Mouse (Mus musculus) kidney, embryonic 15.5 days (tissue): ENCODE data around the gene Dpyd. TPM values are rescaled to one million over a fixed set of nuclear protein-coding genes. Genes with fewer than 3 reads are reported as not detected.
A peak's percentile ranks its signal among the peaks of the same experiment; 100 is the strongest.

Experiments
- ATAC-seq: fragments of 200-750 bp; cut with Nextera tagmentation; replicated peaks from 2 replicates; pipeline ENCODE4 v1.8.0; 2017; ENCODE audit warnings: moderate TSS enrichment; ENCODE audit not compliant: low FRiP score
- H3K27ac ChIP-seq: fragments of 300-500 bp; sonication (generic); 2 replicates; pipeline ENCODE4 v1.5.1; 2015; ENCODE audit warnings: mild to moderate bottlenecking, inconsistent platforms
- H3K27me3 ChIP-seq: fragments of 300-500 bp; sonication (generic); 2 replicates; pipeline ENCODE4 v1.6.1; 2015; ENCODE audit warnings: inconsistent platforms
- H3K36me3 ChIP-seq: fragments of 300-500 bp; sonication (generic); 2 replicates; pipeline ENCODE4 v1.6.1; 2015; ENCODE audit warnings: inconsistent platforms
- H3K4me1 ChIP-seq: fragments of 300-500 bp; sonication (generic); 2 replicates; pipeline ENCODE4 v1.6.1; 2015; ENCODE audit warnings: inconsistent platforms
- H3K4me2 ChIP-seq: fragments of 300-500 bp; sonication (generic); 2 replicates; pipeline ENCODE4 v1.6.1; 2015; ENCODE audit warnings: moderate library complexity, mild to moderate bottlenecking, inconsistent platforms
- H3K4me3 ChIP-seq: fragments of 300-500 bp; sonication (generic); replicated peaks from 2 replicates; pipeline ENCODE4 v1.5.1; 2015; ENCODE audit warnings: mild to moderate bottlenecking, inconsistent platforms
- H3K9ac ChIP-seq: fragments of 300-500 bp; sonication (generic); 2 replicates; pipeline ENCODE4 v1.6.1; 2015; ENCODE audit warnings: mild to moderate bottlenecking, inconsistent platforms
- H3K9me3 ChIP-seq: fragments of 300-500 bp; sonication (generic); replicated peaks from 2 replicates; pipeline ENCODE4 v1.6.1; 2016; ENCODE audit warnings: inconsistent platforms
- WGBS: fragments of 180-500 bp; shearing (Covaris S2); methylation state at CpG from one replicate; pipeline ENCODE4 v1.1.7; 2015; ENCODE audit warnings: mixed read lengths; 5-methylcytosine and 5-hydroxymethylcytosine counted together
- polyA plus RNA-seq: library from polyadenylated mRNA; unstranded; fragments of >200 nt; fragmentation: Nextera tagmentation; extraction: Ambion mirVana; gene quantifications from 2 replicates; pipeline ENCODE4 v1.2.1, GENCODE M21; 2015

Dpyd gene
- polyA plus RNA-seq, 1 experiment from 2014 or later = 5.6 TPM

DNA sequence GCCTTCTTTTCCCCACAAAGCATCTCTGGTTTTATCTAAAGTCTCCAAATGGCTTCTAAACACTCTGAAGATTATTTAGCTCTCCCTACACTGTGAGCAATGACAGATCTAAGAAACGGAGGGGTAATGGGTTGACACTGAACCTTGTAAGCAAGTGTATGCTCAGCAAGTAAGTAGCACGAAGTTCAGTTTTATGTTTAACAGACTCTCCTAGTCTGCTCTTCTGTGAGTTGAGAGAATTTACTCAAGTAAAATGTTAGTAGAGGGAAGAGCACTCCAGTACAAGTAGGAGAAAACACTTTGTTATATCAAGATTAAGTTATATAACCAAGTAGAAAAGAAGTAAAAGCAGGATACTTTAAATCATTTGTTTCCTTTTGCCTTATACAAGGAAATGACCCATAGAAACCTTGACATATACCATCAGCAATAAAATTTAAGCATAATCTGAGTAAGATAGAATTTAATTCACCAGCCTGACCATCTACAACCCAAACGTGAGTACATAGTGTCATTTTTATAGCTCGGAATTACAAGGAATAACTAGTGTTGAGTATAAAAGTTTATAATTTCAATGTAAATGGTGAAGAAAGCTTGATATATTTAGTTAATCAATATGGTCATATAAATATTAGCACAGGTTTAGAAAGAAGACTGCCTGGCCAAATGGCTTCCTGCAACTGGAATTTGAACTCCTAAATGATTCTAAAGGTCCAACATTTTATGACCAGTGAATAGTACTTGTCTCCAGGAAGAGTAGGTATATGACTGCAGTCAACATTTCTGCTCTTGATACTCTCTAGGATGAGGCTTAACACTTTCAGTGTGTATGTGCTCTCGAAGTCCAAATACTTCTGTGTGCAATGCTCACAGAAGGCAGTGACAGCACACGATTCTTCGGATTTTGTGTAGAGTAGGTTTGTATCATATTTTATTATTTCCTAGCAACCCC, 40.0 kb downstream of the Dpyd start:
- no peaks in the 10 kb centered on the region for H3K36me3 ChIP-seq
- H3K9ac ChIP-seq = no peak overlapping the region
- WGBS = 87% methylated on average over 7 of the region's 7 CpGs
- H3K4me2 ChIP-seq = no peak overlapping the region
- no peak overlapping the region for H3K4me3 ChIP-seq
- H3K4me1 ChIP-seq = no peaks in the 10 kb centered on the region
- H3K27me3 ChIP-seq = no peaks in the 10 kb centered on the region
- H3K9me3 ChIP-seq = no peaks in the 10 kb centered on the region
- no peak overlapping the region for H3K27ac ChIP-seq
- no peak for ATAC-seq

GRCm38 (mm10) chr3:118608708-118609107, 46.8 kb downstream of the Dpyd start:
- Histone ChIP-seq H3K9me3 (no peaks in the 10 kb centered on the region), H3K9ac (no peak overlapping the region), H3K4me1 (no peaks in the 10 kb centered on the region), H3K36me3 (no peaks in the 10 kb centered on the region), H3K4me3 (no peak overlapping the region), H3K27ac (no peak overlapping the region), H3K27me3 (no peaks in the 10 kb centered on the region), H3K4me2 (no peak overlapping the region)
- ATAC-seq = no peak
- WGBS = 81% methylated on average over 4 of the region's 4 CpGs

DNA sequence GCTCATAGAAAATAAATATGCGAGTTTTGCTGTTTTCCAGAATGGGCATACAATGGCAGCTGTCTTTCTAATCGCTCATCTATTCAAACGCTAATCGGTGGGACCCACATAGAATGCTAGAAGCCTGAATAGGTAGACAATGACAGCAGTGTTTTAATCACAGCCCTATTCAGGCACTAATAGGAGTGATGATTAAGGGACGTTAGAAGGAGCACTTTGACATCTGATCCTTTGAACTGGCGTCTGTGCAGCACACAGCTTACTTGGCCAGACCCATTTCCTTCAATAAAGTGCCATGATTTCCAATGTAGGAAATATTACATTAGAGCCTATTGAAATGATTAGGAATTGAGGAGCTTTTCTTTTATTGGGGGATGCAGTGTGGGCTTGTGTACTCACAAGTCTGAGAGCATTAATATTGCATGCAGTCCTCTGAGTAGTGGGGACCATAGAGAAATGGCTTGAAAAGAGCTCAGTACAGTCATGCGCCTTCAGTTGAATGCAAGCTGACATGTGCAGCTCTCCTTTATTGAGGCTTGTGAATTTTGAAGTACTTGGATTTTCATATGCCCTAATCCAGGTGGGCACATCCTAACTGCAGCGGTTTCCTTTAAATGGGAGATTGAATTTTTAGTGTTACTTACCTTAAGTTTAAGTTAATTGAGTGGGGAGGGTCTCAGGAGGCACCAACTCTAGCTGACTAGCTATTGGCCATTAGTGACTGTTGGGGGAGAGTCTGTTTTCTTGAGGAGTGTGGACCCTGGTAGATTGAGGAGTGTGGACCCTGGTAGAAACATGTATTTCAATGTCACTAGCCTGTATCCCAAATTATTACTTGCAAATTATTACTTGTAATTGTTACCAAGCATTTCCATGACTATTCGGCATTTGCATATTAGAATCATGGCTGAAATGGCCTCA, 64.8 kb downstream of the Dpyd start:
- Histone ChIP-seq H3K4me1 (no peaks in the 10 kb centered on the region), H3K4me3 (no peak overlapping the region), H3K27me3 (no peaks in the 10 kb centered on the region), H3K9ac (no peak overlapping the region), H3K36me3 (no peaks in the 10 kb centered on the region), H3K27ac (no peak overlapping the region), H3K9me3 (no peaks in the 10 kb centered on the region), H3K4me2 (no peak overlapping the region)
- WGBS = 61% methylated on average over 9 of the region's 9 CpGs
- no peak for ATAC-seq

- Histone ChIP-seq H3K27ac (no peak overlapping the region), H3K27me3 (no peaks in the 10 kb centered on the region), H3K4me1 (no peaks in the 10 kb centered on the region), H3K36me3 (no peaks in the 10 kb centered on the region), H3K4me2 (no peak overlapping the region), H3K9ac (no peak overlapping the region), H3K4me3 (no peak overlapping the region), H3K9me3 (no peaks in the 10 kb centered on the region)
- ATAC-seq = no peak
- WGBS = 87% methylated on average over 1 of the region's 1 CpGs
Observed at GRCm38 (mm10) chr3:118629737-118630136, 67.8 kb downstream of the Dpyd start.

- Histone ChIP-seq H3K27me3 (no peaks in the 10 kb centered on the region), H3K27ac (no peak overlapping the region), H3K36me3 (no peaks in the 10 kb centered on the region), H3K4me2 (no peak overlapping the region), H3K9me3 (no peaks in the 10 kb centered on the region), H3K9ac (no peak overlapping the region), H3K4me1 (no peaks in the 10 kb centered on the region), H3K4me3 (no peak overlapping the region)
- 89% methylated on average over 10 of the region's 10 CpGs for WGBS
- ATAC-seq = no peak
Observed at GRCm38 (mm10) chr3:118646024-118646570, 84.2 kb downstream of the Dpyd start.

- Histone ChIP-seq H3K9me3 (no peaks in the 10 kb centered on the region), H3K27me3 (no peaks in the 10 kb centered on the region), H3K4me2 (no peak overlapping the region), H3K36me3 (no peaks in the 10 kb centered on the region), H3K4me3 (no peak overlapping the region), H3K27ac (no peak overlapping the region), H3K4me1 (no peaks in the 10 kb centered on the region), H3K9ac (no peak overlapping the region)
- peak; percentile 69 for ATAC-seq
- 27% methylated on average over 5 of the region's 5 CpGs for WGBS
Observed at GRCm38 (mm10) chr3:118663987-118664692, 102.2 kb downstream of the Dpyd start.

DNA sequence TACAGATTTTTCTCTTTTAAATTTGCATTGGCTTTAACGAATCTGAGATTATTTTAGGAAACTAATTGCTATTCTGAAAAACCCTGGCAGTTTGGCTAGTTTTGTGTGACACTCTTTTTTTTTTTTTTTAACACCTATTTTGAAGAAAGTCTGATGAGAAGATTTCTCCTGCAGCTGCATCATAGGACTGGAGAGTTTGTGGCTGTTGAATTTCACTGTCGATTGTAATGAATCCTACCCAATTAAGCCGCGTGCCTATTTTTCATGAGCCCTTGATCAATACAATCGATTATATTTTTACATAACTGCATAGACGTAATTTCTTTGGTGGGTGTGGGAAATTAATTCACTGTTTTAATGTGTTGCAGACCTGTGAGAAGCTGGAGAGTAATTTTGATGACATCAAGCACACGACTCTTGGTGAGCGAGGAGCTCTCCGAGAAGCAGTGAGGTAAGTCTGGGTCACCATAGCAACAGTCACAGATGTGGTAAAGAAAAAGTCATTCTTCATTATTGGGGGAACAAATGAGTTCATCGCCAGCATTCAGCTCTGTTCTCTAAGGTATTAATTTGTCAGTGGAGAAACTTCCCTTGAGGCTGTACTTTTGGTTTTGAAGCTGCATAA, 112.3 kb downstream of the Dpyd start:
- no peaks in the 10 kb centered on the region for H3K27me3 ChIP-seq
- no peaks in the 10 kb centered on the region for H3K4me1 ChIP-seq
- 0 out of 2 replicates have a peak, but pooled peaks have one; percentile 18 for ATAC-seq
- H3K9me3 ChIP-seq = no peaks in the 10 kb centered on the region
- no peak overlapping the region for H3K4me3 ChIP-seq
- no peaks in the 10 kb centered on the region for H3K36me3 ChIP-seq
- H3K4me2 ChIP-seq = no peak overlapping the region
- 65% methylated on average over 10 of the region's 10 CpGs for WGBS
- no peak overlapping the region for H3K9ac ChIP-seq
- H3K27ac ChIP-seq = no peak overlapping the region

DNA sequence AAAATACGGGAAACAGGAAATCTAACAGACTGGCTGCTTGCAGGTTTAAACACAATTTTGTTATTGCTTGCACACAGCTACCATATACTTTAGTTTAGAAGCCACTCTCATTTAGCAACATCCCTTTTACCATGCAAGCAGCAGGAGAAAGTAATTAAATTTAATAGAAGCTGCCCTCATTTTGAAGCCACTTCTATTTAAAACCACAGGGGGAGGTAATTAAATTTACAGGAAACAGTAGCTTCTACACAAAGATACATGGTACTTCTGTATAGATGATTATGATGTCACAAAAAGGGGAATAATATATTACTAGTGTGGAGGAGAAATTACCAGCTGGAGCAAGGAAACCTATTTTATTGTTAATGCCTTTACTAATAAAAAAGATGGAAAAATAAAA, 113.5 kb downstream of the Dpyd start:
- H3K27ac ChIP-seq = no peak overlapping the region
- no peaks in the 10 kb centered on the region for H3K36me3 ChIP-seq
- H3K9me3 ChIP-seq = no peaks in the 10 kb centered on the region
- ATAC-seq = no peak
- no peak overlapping the region for H3K4me2 ChIP-seq
- 31% methylated on average over 1 of the region's 1 CpGs for WGBS
- H3K27me3 ChIP-seq = no peaks in the 10 kb centered on the region
- no peaks in the 10 kb centered on the region for H3K4me1 ChIP-seq
- no peak overlapping the region for H3K4me3 ChIP-seq
- H3K9ac ChIP-seq = no peak overlapping the region

GRCm38 (mm10) chr3:118676052-118676777, 114.3 kb downstream of the Dpyd start:
- no peaks in the 10 kb centered on the region for H3K4me1 ChIP-seq
- ATAC-seq = no peak
- H3K27me3 ChIP-seq = no peaks in the 10 kb centered on the region
- 61% methylated on average over 7 of the region's 7 CpGs for WGBS
- H3K9me3 ChIP-seq = no peaks in the 10 kb centered on the region
- H3K4me3 ChIP-seq = no peak overlapping the region
- H3K36me3 ChIP-seq = no peaks in the 10 kb centered on the region
- no peak overlapping the region for H3K9ac ChIP-seq
- no peak overlapping the region for H3K27ac ChIP-seq
- H3K4me2 ChIP-seq = no peak overlapping the region

GRCm38 (mm10) chr3:118680803-118681202, 118.9 kb downstream of the Dpyd start:
- Histone ChIP-seq H3K27me3 (no peaks in the 10 kb centered on the region), H3K9ac (no peak overlapping the region), H3K4me2 (no peak overlapping the region), H3K4me1 (no peaks in the 10 kb centered on the region), H3K4me3 (no peak overlapping the region), H3K36me3 (no peaks in the 10 kb centered on the region), H3K27ac (no peak overlapping the region), H3K9me3 (no peaks in the 10 kb centered on the region)
- ATAC-seq = no peak
- WGBS = 50% methylated on average over 4 of the region's 4 CpGs

- no peak overlapping the region for H3K9ac ChIP-seq
- H3K36me3 ChIP-seq = no peaks in the 10 kb centered on the region
- no peak for ATAC-seq
- no peaks in the 10 kb centered on the region for H3K9me3 ChIP-seq
- no peak overlapping the region for H3K27ac ChIP-seq
- H3K4me2 ChIP-seq = no peak overlapping the region
- WGBS = 65% methylated on average over 3 of the region's 3 CpGs
- H3K4me3 ChIP-seq = no peak overlapping the region
- no peaks in the 10 kb centered on the region for H3K27me3 ChIP-seq
- H3K4me1 ChIP-seq = no peaks in the 10 kb centered on the region
Observed at GRCm38 (mm10) chr3:118750269-118750668, 188.3 kb downstream of the Dpyd start.
